Mouse (Mus musculus) olfactory bulb, adult 2 months (tissue): Measurements from ENCODE around the gene Cbr1. TPM values are rescaled to one million over a fixed set of nuclear protein-coding genes. Genes with fewer than 3 reads are reported as not detected.

ENCODE experiments used
- H3K27ac ChIP-seq: fragments of 200-500 bp; 2 replicates; pipeline ENCODE4 v1.5.1; 2012; ENCODE audit warnings: low read depth, low read length; ENCODE audit not compliant: insufficient read depth
- H3K4me1 ChIP-seq: fragments of 200-500 bp; 2 replicates; pipeline ENCODE4 v1.6.1; 2012; ENCODE audit warnings: low read length; ENCODE audit not compliant: control insufficient read depth, insufficient read depth
- H3K4me3 ChIP-seq: fragments of 200-500 bp; 2 replicates; pipeline ENCODE4 v1.5.1; 2012; ENCODE audit warnings: mild to moderate bottlenecking, low read depth, low read length, moderate library complexity; ENCODE audit not compliant: insufficient read depth
- CTCF ChIP-seq: fragments of 200-500 bp; IDR thresholded peaks from 2 replicates; pipeline ENCODE4 v1.5.1; 2012; ENCODE audit warnings: low read depth, mild to moderate bottlenecking, low read length, moderate library complexity; ENCODE audit not compliant: insufficient read depth
- POLR2A ChIP-seq: fragments of 200-500 bp; IDR thresholded peaks from 2 replicates; pipeline ENCODE4 v1.6.1; 2012; ENCODE audit warnings: mild to moderate bottlenecking, low read depth, low read length, moderate library complexity; ENCODE audit not compliant: insufficient read depth
- WGBS: fragments of 180-500 bp; shearing (Covaris S2); methylation state at CpG from one replicate; pipeline ENCODE4 v1.1.7; 2018; 5-methylcytosine and 5-hydroxymethylcytosine counted together
- polyA plus RNA-seq: library from polyadenylated mRNA; stranded (reverse); fragments of >200 nt; gene quantifications from 2 replicates; pipeline ENCODE4 v1.2.4, GENCODE M21; 2012; ENCODE audit warnings: low replicate concordance; ENCODE audit not compliant: missing spikeins, insufficient read depth, insufficient read length

The Cbr1 gene
- polyA plus RNA-seq, 1 experiment: not detected

- Histone ChIP-seq H3K4me1 (0 out of 2 replicates have a peak, but pooled peaks cover 5% of the 10 kb centered on the region), H3K27ac (no peak overlapping the region), H3K4me3 (no peak overlapping the region)
- TF ChIP-seq CTCF (no peak), POLR2A (no peak)
- 72% methylated on average over 6 of the region's 6 CpGs for WGBS
These were observed 24.5 kb upstream of the Cbr1 start for GRCm38 (mm10) chr16:93581125-93581524.

- TF ChIP-seq POLR2A (no peak), CTCF (no peak)
- H3K4me1 ChIP-seq: peaks cover 9% of the 10 kb centered on the region; the same call in 1 of the 2 replicates
- WGBS: 90% methylated on average over 24 of the region's 24 CpGs
- H3K4me3 ChIP-seq: no peak overlapping the region
- no peak overlapping the region for H3K27ac ChIP-seq
These were observed 20.5 kb upstream of the Cbr1 start for GRCm38 (mm10) chr16:93584976-93585702.

GRCm38 (mm10) chr16:93585703-93586205 is 19.9 kb upstream of the Cbr1 start:
- 96% methylated on average over 9 of the region's 9 CpGs for WGBS
- Histone ChIP-seq H3K27ac (no peak overlapping the region), H3K4me1 (peaks cover 9% of the 10 kb centered on the region; the same call in 1 of the 2 replicates), H3K4me3 (no peak overlapping the region; the same call in 1 of the 2 replicates)
- TF ChIP-seq POLR2A (no peak), CTCF (no peak)

- peaks cover 4% of the 10 kb centered on the region; the same call in 1 of the 2 replicates for H3K4me1 ChIP-seq
- TF ChIP-seq CTCF: no peak
- TF ChIP-seq POLR2A: no peak
- no peak overlapping the region; the same call in 1 of the 2 replicates for H3K4me3 ChIP-seq
- H3K27ac ChIP-seq: no peak overlapping the region
- 70% methylated on average over 8 of the region's 8 CpGs for WGBS
These were observed 19.3 kb upstream of the Cbr1 start for GRCm38 (mm10) chr16:93586382-93586781.

- TF ChIP-seq CTCF (no peak), POLR2A (no peak)
- H3K27ac ChIP-seq: no peak overlapping the region
- H3K4me3 ChIP-seq: no peak overlapping the region
- 55% methylated on average over 4 of the region's 4 CpGs for WGBS
- peaks cover 4% of the 10 kb centered on the region; the same call in 1 of the 2 replicates for H3K4me1 ChIP-seq
These were observed 17.4 kb upstream of the Cbr1 start for GRCm38 (mm10) chr16:93588281-93588680.

GRCm38 (mm10) chr16:93590915-93591314 is 14.7 kb upstream of the Cbr1 start:
- WGBS: 96% methylated on average over 15 of the region's 15 CpGs
- TF ChIP-seq POLR2A (no peak), CTCF (no peak)

GRCm38 (mm10) chr16:93591450-93592430 is 13.9 kb upstream of the Cbr1 start:
- 92% methylated on average over 20 of the region's 20 CpGs for WGBS

More at GRCm38 (mm10) chr16:93590915-93591314, 14.7 kb upstream of the Cbr1 start:
- no peak overlapping the region for H3K27ac ChIP-seq
- peaks cover 4% of the 10 kb centered on the region; the same call in 1 of the 2 replicates for H3K4me1 ChIP-seq
- H3K4me3 ChIP-seq: no peak overlapping the region

GRCm38 (mm10) chr16:93592711-93593110 is 12.9 kb upstream of the Cbr1 start:
- Histone ChIP-seq H3K4me1 (peaks cover 4% of the 10 kb centered on the region; the same call in 1 of the 2 replicates), H3K27ac (no peak overlapping the region), H3K4me3 (no peak overlapping the region)
- TF ChIP-seq CTCF: no peak
- no peak for TF ChIP-seq POLR2A
- WGBS: 97% methylated on average over 3 of the region's 3 CpGs

More at GRCm38 (mm10) chr16:93591450-93592430, 13.9 kb upstream of the Cbr1 start:
- Histone ChIP-seq H3K4me1 (peaks cover 4% of the 10 kb centered on the region; the same call in 1 of the 2 replicates), H3K4me3 (no peak overlapping the region), H3K27ac (no peak overlapping the region)
- TF ChIP-seq POLR2A (no peak), CTCF (no peak)
